Mouse (Mus musculus) right cerebral cortex, postnatal 14 days (tissue): ENCODE measurements at regions not wholly inside any gene's neighbourhood (a gene's known extent, or its start where the extent isn't known, plus 50 kb on each side); places are given as distances from the start of the nearest gene placed in this dataset.
A peak's percentile ranks its signal among the peaks of the same experiment; 100 is the strongest.

ENCODE experiments used
- DNase-seq: peaks from one replicate; pipeline ENCODE4 v3.0.0; 2022

DNA sequence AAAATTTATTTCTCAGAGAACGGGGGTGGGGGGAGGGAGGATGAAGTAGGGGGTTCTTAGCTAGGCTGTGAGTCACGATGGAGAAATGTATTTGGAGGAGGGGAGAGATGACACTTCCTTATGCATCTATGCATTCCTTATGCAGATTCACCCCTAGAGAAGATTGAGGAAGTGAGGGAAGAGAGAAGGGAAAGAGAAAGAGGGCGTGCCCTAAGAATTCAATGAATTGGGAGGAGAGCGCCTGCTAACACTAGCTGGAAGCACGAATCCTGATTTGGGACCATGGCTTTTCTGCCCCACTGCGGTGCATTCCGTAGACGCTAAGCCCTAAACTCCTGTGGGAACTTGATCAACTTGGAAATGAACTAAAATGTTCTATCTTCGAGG, 56.1 kb downstream of the Foxi3 start:
- no peak for DNase-seq

DNA sequence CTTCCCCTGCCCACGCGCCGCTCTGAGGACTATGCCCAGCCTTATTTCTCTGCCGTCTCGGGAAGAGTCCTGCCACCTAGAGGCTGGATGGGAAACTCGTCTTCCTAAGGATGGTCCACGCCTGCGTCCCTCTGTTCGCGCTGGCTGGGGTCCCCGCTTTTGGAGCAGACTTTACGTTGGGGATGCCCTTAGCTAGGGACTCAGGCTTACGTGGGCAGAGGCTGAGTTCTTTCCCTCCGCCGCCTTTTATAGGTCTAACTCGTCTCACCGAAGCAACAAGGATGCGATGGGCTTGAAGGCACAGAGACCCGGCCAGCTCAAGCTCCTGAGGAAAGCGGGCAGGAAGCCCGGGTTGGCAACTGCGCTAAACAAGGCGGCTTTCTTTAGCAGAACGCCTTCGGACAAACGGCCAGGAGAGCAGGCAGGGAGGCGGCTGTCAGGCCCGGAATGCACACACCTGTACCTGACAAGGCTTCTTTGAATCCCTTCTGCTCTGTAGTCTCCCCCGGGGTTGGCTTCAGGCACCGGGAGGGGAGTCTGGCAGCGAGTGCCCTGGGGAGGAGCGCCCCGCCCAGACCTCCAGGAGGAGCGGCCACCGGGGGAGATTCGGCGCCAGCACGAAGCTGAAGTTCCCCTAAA, 56.6 kb downstream of the Foxi3 start:
- DNase-seq: peak; percentile 62

DNA sequence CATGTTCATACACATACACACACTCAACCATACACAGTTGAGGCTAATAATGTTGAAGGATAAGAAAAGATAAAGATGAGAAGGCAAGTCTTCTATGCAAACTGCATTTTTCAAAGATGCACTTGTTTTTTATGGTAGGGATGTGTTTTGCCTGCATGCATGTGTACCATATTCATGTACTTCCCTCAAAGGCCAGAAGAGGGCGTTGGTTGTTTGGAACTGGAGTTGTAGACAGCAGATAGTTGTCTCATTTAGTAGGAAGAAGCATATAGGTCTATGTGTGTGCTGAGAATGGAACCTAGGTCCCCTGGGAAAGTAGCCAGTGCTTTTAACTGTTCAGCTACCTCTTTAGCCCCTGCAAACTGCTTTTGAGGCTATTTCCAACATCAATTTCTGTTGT, 60.1 kb downstream of the Foxi3 start:
- DNase-seq: no peak

DNA sequence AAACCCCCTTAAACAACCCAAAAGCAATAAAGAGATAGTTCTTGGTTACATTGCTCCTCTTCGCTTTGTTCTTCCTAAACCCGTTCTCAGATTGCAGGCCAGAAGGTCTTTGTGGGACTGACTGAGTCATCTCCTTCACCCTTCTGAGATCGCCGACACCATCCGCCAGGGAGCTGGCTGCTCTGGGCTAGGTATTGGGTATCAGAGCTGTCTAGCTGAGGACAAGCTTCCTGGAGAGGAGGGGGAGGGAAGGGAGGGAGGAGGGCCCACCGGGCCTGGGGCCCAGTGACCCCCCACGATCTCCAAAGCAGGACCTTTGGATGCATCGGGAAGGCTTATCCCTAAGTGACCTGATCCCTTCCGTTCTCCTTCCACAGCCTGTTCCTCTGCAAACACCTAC, 65.0 kb downstream of the Foxi3 start:
- no peak for DNase-seq

DNA sequence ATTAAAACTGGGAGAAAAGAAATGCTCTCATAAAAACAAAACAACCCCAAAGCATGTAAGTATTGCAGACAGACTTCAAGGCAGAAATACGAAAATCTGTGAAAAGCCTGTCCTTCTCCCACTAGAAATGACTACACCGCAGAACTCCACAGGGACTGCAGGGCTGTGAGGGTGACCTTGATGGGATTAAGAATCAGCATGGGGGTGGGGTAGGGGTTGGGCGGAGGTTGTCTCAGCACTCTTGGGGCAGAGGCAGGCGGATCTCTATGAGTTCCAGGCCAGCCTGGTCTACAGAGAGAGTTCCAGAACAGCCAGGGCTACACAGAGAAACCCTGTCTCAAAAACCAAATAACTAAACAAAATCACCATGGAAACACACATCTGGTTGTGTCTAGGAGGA, 69.1 kb downstream of the Foxi3 start:
- no peak for DNase-seq

DNA sequence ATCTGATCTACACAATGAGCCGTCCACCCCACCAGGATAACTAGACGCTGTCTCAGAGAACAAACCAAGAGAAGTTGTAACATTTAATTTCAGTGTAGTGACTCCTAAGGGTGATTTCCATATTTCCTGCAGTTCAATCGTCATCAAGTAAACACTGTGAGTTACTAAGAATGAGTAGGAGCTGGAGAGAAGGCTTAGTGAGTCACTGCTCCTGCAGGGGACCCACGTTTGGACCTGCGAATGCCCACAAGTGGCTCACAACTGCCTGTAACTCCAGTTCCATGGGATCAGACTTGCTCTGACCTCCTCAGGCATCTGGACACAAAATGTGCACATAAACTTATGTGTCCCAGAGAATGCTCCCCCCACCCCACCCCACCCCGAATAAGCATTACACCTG, 73.3 kb downstream of the Foxi3 start:
- no peak for DNase-seq

DNA sequence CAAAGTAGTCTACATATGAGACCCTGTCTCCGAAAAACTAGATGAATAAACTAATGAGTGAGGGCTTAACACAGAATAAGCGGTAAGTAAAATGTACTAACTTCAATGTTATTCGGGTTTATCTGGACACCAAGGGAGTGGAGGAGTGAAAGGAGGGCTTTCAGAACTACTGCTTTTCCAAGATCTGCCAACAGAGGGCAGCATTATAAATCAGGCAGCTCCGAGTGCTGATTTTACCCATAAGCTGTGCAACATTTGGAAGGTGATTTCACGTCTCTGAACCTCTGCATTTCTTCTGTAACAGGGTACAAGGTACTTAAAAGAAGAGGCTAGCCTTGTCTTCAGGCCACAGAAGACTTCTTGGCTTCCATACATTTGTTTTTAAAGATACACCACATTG, 74.2 kb downstream of the Foxi3 start:
- no peak for DNase-seq

DNA sequence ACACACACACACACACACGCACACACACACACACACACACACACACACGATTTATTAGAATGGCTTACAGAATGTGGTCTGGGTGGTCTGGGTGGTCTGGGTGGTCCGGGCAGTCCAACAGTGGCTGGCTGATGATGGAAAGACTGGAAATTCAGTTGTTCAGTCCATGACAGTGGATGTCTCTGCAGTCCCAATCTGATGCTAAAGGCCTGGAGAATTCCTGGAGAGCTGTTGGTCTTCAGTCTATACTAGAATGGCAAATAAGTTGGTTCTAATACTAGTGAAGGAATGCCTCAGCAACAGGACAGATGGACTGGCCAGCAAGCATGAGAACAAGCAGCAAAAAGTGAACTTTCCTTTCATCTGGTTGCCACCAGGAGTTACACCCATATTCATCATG, 87.9 kb downstream of the Foxi3 start:
- DNase-seq: no peak

DNA sequence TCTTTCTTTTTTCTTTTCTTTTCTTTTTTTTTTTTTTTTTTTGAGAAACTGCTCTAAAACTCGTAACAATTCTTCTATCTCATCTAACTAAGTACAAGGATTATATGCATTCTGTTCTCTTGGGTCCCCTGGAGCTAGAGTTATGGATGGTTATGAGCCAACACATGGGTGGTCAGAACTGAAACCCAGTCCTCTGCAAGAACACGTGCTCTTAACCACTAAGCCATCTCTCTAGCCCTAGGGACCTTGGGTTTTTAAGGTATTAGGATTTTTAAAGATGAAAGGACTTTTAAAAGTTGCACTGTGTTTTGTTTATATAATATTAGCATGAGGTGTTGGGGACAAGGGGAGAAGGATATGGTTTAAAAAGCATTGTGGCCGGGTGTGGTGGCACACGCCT, 88.9 kb downstream of the Foxi3 start:
- no peak for DNase-seq

DNA sequence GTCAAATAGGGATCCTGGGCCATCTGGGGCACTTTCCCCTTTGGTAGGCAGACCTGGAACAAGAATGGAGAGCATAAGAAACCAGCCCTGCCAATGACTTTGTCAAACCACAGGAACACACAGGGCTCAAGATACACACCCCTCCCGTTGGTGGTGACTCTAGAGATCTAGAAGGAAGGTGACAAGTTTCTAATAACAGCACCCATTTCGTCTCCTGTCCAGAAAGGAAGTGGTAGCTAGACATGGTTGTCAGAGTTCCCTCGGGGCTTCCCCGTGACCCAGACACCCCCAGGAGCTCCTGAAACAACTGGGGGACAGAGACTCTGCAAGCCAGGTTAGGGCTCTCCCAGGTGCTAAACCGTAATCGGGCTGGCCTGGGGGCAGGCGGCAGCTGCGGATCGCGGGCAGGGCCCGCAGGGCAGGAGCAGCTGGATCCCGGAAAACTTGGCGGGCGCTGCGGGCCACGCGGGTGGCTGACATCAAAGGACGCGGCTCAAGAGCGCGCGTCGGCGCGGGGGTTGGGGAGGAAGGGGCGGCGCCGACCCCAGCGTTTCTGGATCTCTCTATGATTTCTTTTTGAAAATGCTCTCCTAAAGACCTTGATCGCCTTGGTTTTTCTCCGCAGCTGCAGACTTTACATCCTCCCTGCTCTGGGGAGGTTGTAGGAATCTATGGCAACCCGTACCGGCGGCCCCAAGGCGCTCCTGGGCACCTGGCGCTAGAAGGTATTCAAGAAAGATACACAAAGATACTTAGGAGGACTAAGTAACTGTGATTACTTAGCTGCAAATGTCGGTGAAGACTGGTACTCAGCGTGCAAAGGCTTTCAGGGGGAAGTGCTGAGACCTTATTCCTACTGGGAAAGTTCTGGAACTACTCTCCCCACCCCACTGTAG, 92.1 kb downstream of the Foxi3 start:
- DNase-seq: peak; percentile 13

DNA sequence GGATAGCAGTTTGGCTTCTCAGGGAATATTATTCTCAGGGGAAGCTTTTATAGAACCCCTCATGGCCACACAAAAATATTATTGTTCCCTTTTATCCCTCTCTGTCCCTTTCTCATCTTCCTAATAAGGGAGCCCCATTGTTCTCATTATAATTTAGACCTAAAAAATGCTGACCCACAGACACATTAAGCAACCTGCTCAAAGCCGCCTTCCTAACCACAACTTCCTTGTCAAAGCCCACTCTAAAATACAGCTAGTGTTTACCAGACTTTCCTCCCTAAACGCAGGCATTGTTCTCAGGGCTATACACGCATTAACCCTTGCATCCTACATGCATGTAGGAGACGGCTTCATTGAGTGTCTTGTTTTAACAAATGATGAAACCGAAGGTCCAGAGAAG, 93.9 kb downstream of the Foxi3 start:
- no peak for DNase-seq

DNA sequence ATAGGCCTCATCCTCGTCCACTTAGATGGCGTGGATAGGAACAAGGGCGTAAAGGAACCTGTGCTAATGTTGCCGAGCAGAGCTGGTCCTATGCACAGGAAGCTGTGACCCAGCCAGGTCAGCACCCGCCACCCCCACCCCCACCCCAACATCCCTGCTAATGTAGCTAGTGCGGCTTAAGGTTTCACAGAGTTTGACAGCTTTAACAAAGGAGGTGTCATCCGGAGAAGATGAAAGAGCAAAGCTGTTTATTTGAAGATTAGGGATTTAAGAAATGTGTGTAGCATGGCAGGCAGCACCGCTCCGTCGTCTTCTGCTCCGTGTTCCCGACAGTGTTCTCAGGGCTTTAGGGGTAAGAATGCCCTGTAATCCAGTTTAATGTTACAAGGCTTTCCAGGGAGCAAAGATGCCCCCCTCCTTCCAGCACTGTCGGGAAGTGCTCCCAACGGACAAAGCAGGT, 93.5 kb downstream of the Thnsl2 start:
- no peak for DNase-seq

DNA sequence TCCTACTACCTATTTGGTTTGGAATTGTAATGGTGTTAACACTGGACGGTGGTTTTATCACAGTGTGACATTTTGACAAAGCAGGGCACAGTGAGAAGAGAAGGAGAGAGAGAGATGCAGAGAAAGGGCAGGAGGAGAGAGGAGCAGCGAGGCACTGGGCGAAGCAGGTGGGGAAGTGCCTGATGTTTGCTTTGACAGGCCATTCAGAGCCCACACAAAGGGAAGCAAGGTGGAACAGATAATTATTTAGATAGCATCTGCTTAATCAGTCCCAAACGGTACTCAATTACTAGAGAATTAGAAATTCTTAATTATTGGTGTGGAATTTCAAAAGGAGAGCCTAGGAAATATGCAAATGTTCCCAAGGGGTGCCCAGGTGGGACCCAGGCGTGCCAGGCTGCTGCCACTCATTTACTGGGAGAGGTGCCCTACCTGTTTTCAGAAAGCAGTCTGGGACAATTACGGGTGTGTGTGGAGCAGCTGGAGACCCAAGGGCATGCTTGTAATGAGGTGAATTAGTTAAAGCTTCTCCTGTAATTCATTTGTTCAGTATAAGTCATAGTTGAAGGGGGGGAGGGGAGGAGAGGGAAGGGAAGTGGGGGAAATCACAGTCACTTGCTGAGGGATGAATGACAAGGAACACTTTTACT, 86.9 kb downstream of the Thnsl2 start:
- no peak for DNase-seq

DNA sequence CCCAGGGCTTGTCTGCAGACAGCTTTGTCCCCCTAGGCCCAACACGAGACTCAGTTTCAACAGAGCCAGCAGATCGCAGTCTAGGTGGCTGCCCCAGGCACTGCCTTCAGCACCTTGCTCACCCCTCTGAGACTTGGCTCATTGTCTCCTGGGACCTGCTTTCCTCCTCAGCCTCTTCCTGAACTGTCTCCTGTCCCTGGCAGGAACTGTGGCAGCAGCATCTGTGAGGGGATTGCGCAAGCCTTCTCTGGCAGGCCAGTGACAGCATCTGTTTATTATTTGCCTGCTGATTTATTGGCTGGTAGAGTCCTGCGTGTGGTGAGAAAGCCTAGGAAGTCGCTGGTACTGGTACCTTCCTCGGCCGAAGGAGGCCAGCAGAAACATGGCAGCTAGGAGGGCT, 84.1 kb downstream of the Thnsl2 start:
- no peak for DNase-seq

DNA sequence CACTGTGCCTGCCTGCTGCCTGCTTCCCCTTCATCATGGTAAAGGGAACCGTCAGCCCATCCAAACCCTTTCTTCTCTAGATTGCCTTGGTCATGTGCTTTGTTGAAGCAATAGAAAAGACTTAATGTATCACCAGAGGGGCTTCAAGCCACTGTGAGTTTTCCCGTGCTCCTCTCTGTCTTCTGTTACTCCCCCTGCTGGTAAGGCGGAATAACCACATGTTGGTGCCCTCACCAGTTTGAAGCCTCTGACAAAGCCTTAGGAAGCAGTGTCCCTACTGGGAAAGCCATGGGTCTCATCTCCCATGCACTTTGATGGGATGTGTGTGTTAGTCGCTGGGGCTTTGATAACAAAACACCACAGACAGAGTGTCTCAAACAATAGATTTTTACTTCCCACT, 81.3 kb downstream of the Thnsl2 start:
- no peak for DNase-seq

DNA sequence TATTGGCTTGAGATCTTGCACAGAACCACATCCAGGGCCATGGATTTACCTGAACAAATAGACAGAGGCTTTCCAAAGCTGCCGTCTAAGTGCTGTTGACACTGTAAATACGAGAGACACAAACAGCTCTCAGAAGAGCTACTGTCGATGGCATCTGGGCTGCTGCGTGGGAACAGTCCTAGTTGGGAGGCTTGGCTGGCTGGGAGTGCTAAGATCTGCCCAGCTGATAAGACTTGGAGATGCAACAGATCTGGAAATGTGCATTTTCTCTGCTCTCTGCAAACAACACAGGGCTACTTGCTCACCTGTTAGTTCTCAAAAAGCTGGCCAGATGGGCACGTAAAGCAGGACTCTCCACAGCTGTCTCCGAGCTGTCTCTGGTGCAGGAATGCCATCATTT, 78.8 kb downstream of the Thnsl2 start:
- DNase-seq: no peak

DNA sequence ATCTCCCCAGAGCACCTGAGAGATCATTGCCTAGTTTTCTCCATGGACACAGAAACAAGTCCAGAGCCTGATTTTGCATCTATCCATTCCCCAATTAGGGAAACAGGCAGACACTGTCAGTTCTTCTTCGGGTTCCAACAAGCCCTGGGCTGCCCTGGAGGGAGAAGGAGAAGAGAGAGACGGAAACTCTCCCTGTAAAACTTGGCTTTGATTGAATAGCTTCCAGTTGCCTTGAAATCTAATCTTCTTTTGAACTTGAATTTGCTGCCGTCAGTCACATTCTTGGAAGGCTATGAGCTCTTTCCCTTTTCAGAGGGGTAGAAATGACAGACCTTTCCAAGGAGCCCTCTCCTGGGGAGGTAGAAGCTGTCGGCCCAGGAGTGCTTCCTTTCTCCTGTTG, 75.0 kb downstream of the Thnsl2 start:
- DNase-seq: no peak

DNA sequence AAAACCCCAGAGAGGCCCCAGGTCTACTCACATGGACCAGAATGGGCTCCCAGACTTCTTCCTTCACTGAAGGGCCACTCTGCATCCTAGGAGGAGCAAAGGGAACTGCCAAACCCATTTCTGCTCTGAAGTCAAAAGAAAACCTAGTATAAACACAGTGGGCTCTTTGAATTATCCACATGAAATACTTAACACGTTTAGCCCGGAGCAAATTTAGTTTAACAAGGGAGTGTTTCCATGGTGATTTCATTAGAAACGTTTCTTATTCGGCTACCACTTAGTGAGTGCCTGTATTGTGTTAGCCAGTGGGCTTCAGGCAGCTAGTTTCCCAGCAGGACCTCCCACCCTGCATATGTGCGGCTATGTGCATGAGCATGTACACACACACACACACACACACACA, 69.4 kb downstream of the Thnsl2 start:
- no peak for DNase-seq
